Mouse (Mus musculus): ENCODE results near the gene Phc1.

The Phc1 gene

DNA sequence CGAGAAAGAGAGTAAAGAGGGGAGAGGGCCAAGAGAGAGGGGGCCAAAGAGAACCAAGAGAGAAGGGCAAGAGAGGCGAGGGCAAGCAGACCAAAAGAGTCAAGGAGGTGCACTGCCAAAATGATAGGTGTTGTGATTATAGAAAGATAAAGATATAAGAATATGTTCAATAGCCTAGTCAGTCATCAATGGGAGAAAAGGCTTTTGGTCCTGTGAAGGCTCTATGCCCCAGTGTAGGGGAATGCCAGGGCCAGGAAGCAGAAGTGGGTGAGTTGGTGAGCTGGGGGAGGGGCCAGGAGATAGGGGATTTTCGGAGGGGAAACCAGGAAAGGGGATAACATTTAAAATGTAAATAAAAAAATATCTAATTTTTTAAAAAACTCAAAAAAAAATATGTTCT is 46.1 kb downstream of the Phc1 start:
- DNase-seq, result no peak

DNA sequence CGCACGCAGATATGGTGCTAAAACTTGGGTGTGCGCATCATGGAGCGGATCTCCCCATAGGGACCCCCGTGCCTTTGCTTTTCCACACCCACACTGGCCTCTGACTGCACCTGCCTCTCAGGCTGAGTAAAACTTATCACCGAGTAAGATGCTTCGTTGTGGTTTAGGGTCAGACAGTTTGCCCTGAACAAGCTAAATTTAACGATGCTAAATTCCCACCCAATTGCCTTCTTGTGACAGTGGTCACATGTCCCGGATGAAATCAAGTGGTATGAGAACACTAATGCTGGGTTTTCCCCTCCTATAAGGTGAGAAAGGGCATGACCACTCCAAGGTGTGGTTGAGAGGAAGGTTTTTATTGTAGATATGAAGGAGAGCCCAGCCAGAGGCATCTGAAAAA is 46.6 kb downstream of the Phc1 start:
- no peak for DNase-seq

DNA sequence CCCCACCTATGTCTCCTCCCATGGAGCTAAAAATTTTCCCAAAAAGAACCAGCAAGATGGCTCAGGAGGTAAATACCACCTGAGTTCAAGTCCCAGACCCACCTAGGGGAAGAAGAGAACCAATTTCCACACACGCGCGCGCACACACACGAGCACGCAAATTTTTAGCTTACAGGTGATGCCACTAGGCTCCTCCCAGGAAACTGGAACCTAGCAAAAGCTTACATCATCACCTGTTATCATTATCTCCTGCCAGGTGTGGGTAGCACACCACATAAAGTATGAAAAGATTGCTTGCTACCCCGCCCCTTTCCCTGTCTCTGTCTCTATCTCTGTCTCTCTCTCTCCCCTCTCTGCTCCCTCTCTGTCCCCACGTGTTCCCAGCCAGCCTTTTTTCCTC is 47.2 kb downstream of the Phc1 start:
- no peak for DNase-seq

DNA sequence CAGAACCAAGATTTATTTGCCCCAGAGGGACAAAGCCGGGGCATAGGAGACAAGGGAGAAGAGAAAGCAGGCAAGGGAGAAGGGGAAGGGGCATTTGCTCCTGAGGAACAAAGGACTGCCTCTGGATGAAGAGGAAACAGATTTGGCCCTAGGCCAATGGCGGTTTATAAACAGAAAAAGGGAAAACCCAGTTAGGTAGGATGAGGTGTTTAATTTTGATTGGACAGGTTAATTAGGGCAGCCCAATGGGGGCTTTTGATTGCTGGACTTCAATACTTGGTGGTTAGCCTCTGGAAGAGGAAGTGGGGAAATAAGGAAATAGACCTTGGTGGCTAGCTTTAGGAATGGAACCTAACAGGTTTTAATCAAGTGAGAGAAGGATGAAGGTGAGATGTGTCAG is 48.2 kb downstream of the Phc1 start:
- no peak for DNase-seq

DNA sequence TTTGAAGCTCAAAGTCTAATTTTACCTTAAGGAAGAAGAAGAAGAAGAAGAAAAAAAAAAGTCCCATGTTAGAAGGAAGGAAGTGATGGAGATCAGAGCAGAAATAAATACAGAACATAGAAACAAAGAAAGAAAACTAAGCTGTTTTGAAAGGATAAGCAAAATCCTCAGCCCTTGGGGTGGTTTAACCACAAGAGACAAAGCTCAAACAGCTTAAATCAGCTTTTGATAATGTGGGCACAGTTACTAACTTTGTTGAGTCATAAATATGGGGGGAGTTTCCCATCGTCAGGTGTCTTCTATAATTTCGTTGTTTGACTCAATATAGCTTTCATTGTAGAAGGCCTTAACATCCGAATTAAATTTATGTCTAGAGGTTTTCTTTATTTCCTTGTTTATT is 48.6 kb downstream of the Phc1 start:
- DNase-seq, result no peak

DNA sequence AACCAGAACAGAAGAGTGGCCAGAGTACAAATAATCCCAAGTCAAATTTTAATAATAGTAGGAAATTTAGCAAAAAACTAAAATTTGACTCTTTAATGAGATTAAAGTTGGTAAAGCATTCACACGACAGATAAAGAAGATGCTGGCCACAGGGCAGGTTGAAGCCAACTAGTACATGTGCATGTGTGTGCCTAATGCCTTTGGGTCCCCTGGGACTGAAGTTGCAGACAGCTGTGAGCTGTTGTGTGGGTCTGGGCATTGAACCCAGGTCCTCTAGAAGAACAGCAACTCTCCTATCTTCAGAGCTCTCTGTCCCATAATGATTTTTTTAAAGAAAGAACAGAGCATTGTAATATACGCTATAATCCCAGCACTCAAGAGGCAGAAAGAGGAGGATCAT is 49.1 kb downstream of the Phc1 start:
- DNase-seq, result no peak

DNA sequence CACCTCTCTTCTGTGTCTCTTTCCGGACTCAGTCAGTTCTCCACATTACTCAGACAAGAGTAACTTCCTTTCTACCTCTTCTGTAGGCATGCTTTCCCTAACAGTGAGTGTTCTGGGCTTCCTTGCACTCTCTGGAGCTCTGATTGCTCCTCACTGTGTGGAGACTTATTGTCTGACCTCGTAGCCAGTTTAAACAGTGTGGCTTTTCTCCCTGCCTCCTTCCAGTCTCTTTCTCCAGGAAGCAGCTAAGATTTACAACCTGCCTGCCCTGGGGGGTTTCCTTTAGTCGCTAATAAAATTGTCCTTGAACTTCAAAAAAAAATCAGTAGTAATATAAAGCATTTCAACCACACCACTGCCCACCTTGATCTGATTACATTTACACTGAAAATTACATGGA is 50.1 kb downstream of the Phc1 start:
- DNase-seq, result no peak

DNA sequence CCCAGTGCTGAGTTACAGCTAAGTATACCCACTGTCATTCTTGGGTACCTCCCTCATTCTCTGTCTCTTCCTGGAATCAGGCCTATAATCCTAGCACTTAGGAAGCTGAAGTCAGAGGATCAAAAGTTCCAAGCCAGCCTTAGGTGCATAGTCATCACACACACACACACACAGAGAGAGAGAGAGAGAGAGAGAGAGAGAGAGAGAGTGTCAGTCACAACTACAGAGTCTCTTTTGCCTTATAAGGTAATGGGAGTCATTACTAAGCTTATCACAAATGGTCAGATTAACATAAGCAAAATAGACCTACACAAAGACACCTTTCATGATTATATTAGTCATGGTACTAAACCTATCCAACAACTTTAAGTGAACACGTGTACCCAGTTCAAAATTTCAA is 51.0 kb downstream of the Phc1 start:
- no peak for DNase-seq

DNA sequence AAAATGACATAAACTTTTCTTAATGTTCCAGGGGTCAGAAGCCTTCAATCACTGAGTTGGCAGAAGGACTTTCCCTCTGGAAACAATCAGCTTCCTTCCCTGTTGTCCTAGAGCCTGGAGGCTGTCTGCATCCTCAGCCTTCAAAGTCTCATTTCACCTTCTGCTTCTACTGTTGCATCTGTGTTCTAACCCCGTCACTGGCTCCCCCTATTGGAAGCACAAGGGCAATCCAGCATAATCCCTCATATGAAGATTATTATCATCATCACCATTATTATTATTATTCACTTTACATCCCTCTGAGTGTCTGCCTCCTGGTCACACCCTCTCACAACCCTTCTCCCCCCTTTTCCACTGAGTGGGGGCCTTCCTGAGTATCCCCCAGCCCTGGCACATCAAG is 52.1 kb downstream of the Phc1 start:
- no peak for DNase-seq

DNA sequence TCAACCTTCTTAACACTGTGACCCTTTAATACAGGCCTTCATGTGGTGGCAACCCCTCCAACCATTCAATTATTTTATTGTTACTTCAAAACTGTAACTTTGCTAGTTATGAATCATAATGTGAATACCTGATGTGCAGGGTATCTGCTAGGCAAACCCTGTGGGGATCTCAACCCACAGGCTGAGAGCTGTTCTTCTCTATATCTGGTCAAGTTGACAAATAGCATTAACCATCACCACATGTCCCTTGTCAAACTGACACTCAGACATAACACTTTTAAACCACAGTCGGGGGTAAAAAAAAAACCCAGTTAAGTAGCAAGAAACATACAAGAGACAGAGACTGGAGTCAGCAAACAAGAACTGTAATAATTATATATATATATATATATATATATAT is 55.5 kb downstream of the Phc1 start:
- DNase-seq, result no peak

DNA sequence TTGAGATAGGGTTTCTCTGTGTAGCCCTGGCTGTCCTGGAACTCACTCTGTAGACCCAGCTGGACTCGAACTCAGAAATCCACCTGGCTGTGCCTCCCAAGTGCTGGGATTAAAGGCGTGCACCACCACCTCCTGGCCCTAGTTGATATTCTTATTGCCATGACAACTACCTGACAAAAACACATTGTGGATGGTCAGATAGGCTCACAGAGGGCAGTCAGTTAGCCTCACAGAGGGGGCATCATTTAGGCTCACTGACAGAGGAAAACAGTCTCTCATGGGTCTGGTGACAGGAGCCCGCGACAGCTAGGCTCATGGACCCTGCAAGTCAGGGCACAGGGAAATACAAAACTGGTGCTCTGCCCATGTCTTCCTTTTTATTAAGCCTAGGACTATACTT is 56.1 kb downstream of the Phc1 start:
- DNase-seq, result no peak

DNA sequence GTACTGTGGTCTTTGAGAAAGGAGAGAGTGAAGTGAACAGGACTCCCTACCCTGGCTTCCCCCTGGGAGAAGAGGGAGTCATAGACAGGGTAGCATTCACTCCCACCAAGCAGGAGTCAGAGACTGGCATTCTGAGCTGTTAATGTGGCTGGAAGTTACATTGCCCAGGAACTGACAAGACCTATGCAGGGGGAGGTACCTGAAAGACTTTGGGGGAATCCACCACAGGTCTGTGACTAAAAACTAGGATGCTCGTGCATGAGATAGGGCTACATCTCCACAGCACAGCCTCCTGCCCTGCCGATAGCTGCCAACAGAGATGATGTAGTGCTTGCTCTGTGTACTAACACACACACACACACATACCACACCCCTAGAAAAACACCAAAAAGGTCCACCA is 56.9 kb downstream of the Phc1 start:
- DNase-seq, result no peak

DNA sequence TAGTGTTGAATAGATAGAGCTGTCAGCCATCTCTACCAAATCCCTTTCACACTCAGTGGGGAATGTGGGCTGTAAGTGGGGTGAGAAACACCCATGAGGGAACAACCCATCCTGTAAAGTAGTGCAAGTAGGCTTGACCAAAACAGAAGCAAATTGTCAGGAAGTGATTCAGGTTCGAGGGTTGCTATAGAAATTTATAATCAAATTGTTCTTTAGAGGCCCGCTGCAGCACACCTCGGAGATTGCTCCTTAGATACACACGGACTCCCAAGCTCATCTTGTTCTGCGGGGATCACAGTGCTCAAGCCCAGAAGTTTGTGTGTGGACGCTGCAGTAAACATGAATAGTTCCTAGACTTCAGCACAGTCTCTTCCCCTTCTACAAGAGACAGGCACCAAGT is 57.6 kb downstream of the Phc1 start, which contains the start of gene Klrg1:
TSS of gene Klrg1 (minus strand) at position 101 of the 400 bp plus-strand sequence.
- DNase-seq, result no peak

DNA sequence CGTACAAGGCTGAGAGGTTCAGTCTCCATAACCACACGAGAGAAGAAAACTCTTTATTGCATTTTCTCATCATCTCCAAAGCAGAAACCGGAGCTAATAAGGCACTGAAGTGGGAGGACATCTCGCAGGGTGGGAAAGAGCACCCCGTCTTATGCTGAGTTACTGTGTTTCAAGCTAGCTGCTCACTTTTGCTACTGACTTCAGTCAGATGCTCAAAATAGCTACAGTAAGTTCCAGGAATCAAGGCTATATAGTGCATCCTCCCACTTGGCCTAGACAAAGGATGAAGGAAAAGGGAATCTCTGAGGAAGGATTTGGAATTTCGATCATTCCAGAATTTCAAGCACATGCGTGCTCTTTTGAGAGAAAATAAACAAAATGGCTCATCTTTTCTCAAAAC is 63.8 kb downstream of the Phc1 start:
- no peak for DNase-seq

DNA sequence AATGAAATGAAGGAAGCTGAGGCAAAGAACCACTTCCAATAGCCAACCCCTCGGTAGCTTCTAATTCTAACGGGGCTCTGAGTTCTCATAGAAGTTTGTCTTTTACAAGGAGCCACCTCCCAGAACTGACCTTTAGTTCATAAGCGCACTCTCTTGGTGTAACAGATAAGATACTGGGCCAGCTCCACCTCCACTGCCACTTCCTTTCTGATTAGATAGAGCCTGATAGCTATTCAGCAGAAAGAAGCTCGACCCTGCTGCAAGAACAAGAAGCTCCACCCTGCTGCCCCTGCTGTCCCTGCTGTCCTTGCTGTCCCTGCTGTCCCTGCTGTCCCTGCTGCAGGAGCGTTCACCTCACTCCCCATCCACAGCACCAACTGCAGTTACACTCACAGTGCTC is 65.8 kb downstream of the Phc1 start:
- no peak for DNase-seq

DNA sequence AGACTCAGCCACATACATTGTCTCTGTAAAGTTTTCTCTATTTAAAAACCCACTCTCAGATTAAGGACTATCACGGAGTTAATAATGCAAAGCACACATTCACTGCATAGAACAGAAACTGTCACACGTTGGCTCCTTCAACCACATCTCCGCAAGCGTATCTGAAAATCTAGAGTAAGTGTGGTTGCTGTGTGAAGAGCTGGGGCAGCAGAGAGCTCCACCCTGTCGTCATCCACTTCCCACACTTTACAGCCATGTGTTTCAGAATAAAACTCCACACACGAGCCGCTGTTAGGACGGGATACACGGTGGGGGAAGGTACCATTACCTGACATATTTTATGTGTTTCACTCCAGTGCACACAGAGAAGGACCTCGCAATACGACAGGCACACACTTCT is 70.2 kb downstream of the Phc1 start:
- no peak for DNase-seq

DNA sequence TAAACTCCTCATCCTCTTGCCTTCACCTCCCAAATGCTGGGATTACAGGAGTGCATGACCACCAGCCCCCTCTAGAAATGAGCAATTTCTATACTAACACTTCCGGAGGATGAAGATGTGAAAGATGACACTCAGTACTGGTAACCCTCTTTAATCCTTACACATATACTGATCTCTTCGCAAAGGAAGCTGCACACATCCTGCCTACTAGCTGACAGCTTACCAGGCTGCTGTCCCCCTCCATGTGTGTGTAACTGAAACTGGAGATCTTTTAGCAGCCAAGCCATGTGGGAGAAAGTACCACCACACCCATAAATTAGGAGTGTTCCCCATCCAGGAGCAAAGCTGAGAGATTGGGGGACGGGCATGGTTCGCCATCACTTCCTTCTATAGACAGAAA is 71.2 kb downstream of the Phc1 start:
- DNase-seq, result no peak

DNA sequence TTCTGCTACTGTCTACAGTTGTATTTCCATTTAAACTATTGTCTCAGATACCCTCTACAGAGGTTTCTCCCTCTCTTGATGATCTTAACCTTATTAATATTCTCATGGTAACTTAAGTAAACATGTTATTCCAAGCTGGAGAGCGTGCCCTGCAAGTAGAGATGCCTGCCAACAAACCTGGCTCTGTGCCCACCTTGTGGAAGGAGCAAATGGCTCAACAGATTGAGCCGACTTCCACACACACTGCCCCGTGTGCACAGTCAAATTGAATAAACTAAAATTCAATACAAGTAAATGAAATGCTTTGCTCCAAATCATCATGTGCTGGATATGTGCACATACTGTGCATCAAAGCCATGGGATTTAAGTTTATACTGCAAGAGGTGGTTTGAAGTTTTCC is 71.8 kb downstream of the Phc1 start:
- peak; percentile 94 to 95 for DNase-seq

Measured in cerebellum, postnatal 36 days (tissue).